Mouse (Mus musculus): ENCODE results near the gene Patz1. TPM values are rescaled to one million over a fixed set of nuclear protein-coding genes. Genes with fewer than 3 reads are reported as not detected.

Gene Patz1
- polyA plus RNA-seq, 1 experiment from 2014 or later, result 22.7 TPM

DNA sequence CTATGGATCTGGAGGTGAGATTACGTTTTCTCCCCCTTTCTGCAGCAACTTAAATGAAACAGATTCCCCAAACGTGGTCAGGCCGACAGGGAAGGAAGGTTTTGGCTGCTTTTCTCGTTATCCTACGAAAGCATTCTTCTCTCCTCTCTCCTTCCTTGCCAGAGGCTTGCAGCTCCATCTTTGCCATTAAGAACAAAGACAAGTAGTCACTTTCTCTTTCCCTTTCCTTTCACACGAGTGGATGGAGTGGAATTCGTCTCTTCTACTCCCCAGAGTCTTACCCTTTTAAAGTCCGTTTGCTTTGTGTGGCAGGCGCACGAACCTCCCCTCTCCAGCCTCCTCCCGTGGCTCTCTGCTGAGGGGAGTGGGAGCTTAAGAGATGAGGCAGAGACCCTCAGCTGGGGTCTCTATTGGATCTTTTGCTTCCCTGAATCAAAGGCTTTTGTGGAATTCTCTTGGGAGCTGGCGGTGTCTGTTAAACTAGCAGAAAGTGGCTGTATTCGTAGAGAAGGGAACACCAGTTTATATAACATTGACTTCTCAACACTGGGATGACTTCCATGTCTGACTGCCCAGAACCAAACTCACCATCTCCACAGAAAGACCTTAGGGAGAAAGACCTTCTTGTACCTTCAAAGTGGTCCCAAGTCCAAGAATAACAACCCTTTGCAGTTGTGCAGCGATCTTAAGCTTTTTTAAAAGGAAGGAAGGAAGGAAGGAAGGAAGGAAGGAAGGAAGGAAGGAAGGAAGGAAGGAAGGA is 42.5 kb downstream of the Patz1 start:
- Histone ChIP-seq H3K27ac (replicated peaks) (peak overlapping the region; percentile 90), H3K9me3 (no peaks in the 10 kb centered on the region), H3K4me3 (peak overlapping the region; percentile 63), H3K36me3 (peaks cover 17% of the 10 kb centered on the region), H3K27me3 (replicated peaks) (no peaks in the 10 kb centered on the region), H3K9ac (peak overlapping the region; percentile 85), H3K4me1 (peaks cover 59% of the 10 kb centered on the region), H3K4me2 (peak overlapping the region; percentile 99)
- WGBS, result 4% methylated on average over 14 of the region's 14 CpGs
- ATAC-seq (ENCODE audit: extremely low read depth, insufficient number of reproducible peaks, low FRiP score, low TSS enrichment), result no peak

DNA sequence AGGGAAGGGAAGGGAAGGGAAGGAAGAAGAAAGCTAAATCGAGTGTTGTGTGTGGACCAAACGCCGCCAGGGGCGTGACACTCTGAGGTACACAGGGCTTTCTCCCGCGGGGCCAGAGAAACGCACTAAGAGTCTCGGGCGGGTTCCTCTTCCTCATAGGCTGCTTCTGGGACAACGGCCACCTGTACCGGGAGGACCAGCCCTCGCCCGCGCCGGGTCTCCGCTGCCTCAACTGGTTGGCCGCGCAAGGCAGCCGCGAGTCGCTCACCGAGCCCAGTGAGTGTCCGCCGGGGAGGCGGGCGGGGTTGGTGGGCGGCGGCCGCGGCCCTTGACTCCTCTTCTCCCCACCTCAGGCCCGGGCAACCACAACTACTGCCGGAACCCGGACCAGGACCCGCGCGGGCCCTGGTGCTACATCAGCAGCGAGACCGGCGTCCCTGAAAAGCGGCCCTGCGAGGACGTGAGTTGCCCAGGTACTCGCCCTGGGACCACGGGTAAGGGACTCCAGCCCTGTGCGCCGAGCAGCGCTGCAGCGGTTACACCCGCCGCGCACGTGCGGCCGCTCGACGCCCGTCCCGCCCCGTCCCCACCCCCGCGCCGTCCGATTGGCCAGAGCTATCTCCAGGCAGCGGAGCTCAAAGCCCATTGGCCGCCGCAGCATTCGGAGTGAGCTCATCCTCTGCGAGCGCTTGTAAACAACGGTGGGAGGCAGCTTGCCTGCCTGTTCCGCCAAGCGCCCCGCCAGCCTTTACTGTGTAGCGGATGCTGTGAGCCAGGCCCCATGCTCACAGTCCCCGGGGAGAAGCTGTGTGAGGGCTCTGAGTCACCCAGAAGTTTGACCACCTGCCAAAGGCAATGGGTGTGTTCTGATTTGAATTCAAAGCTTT is 43.3 kb downstream of the Patz1 start:
- H3K9ac ChIP-seq, result peak overlapping the region; percentile 85
- H3K4me2 ChIP-seq, result peak overlapping the region; percentile 99
- H3K4me3 ChIP-seq, result peak overlapping the region; percentile 63
- ATAC-seq (ENCODE audit: extremely low read depth, insufficient number of reproducible peaks, low FRiP score, low TSS enrichment), result peak; percentile 90
- H3K27me3 ChIP-seq (replicated peaks), result no peaks in the 10 kb centered on the region
- WGBS, result 1% methylated on average over 75 of the region's 75 CpGs
- peaks cover 17% of the 10 kb centered on the region for H3K36me3 ChIP-seq
- peak overlapping the region; percentile 90 for H3K27ac ChIP-seq (replicated peaks)
- no peaks in the 10 kb centered on the region for H3K9me3 ChIP-seq
- H3K4me1 ChIP-seq, result peaks cover 67% of the 10 kb centered on the region

DNA sequence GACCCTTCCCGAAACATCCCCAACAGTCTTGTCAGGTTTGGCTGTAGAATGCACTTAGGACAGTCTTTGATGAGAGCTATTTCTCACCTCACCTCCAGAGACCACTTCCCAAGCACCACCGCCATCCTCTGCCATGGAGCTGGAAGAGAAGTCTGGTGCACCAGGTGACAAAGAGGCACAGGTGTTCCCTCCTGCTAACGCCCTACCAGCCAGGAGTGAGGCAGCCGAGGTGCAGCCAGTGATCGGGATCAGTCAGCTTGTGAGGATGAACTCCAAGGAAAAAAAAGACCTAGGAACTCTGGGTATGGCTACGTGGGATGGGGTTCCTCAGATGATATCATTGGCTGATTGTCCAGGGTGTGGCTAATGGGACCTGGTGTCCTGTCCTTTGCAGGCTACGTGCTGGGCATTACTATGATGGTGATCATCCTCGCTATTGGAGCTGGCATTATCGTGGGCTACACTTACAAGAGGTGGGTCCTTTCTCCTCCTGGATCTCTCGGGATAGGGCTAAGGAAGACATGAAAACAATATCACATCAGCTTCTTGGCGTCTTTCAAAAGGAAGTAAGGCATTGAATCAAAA is 44.5 kb downstream of the Patz1 start:
- Histone ChIP-seq H3K27me3 (replicated peaks) (no peaks in the 10 kb centered on the region), H3K4me1 (peaks cover 79% of the 10 kb centered on the region), H3K36me3 (peaks cover 17% of the 10 kb centered on the region), H3K9me3 (no peaks in the 10 kb centered on the region), H3K9ac (0 out of 2 replicates have a peak overlapping the region, but pooled peaks have one; percentile 64), H3K4me2 (no peak overlapping the region), H3K27ac (replicated peaks) (peak overlapping the region; percentile 68; the same call in 1 of the 2 replicates), H3K4me3 (no peak overlapping the region)
- 86% methylated on average over 11 of the region's 11 CpGs for WGBS
- ATAC-seq (ENCODE audit: extremely low read depth, insufficient number of reproducible peaks, low FRiP score, low TSS enrichment), result no peak

DNA sequence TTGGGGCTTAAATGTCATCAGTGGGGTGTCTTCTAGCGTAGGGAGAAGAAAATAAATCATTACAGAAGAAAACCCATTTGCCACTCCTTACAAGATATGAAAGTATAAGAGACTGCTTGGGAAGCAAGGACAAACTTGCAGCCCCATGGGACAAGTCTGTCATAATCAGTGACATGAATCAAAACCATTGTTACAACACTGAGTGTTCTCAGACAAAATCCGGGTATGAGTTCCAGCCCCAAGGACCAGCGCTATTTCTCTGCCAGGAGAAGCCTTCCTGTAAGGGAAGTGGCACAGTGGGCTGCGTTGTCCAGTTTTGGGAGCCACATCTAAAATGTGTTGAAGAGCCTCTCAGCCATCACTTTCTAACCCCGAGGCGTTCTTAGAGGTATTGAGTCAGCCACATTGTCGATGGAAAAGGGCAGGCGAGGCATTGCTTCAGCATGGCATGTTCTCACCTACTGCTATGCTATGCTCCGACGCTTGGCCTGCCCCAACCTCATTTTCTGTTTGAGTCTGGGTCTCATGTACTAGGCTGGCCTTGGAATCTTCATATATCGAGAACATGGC is 45.6 kb downstream of the Patz1 start:
- Histone ChIP-seq H3K4me2 (no peak overlapping the region), H3K27ac (replicated peaks) (no peak overlapping the region), H3K4me1 (peaks cover 74% of the 10 kb centered on the region), H3K27me3 (replicated peaks) (no peaks in the 10 kb centered on the region), H3K9ac (no peak overlapping the region), H3K36me3 (peaks cover 17% of the 10 kb centered on the region), H3K9me3 (no peaks in the 10 kb centered on the region), H3K4me3 (no peak overlapping the region)
- no peak for ATAC-seq (ENCODE audit: extremely low read depth, insufficient number of reproducible peaks, low FRiP score, low TSS enrichment)
- 80% methylated on average over 11 of the region's 11 CpGs for WGBS

DNA sequence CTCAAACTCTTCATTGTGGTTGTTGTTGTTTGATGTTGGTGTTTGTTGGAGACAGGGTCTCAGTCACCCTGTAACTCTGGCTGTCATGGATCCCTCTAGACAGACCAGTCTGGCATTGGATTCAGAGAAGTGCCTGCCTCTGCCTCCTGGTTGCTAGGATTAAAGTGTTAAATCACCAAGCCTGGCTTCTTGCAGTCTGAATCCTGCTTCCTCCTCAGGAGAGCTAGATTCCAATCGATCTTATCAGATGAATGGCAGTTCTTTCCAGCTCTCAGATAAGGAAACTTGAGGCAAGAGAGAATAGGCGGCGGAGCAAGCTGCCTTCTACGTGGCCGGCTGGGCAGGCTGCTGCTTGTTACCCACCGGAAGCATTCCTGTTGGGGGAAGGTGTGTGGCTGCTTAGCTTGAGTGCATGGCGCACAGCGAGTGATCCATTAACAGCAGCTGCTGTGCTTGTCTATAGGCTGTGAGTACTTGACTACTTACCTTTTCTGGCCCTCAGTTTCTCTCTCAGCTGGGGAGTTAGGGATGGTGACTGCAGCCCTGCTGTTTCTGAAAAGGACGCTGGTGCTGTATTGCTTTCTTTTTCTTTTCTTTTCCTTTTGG is 46.1 kb downstream of the Patz1 start:
- H3K27ac ChIP-seq (replicated peaks), result peak overlapping the region; percentile 55; the same call in 1 of the 2 replicates
- no peaks in the 10 kb centered on the region for H3K27me3 ChIP-seq (replicated peaks)
- H3K4me1 ChIP-seq, result peaks cover 68% of the 10 kb centered on the region
- H3K4me3 ChIP-seq, result no peak overlapping the region
- WGBS, result 27% methylated on average over 9 of the region's 9 CpGs
- peak overlapping the region; percentile 59 for H3K9ac ChIP-seq
- no peaks in the 10 kb centered on the region for H3K9me3 ChIP-seq
- H3K4me2 ChIP-seq, result peak overlapping the region; percentile 41
- no peak for ATAC-seq (ENCODE audit: extremely low read depth, insufficient number of reproducible peaks, low FRiP score, low TSS enrichment)
- peaks cover 17% of the 10 kb centered on the region for H3K36me3 ChIP-seq

DNA sequence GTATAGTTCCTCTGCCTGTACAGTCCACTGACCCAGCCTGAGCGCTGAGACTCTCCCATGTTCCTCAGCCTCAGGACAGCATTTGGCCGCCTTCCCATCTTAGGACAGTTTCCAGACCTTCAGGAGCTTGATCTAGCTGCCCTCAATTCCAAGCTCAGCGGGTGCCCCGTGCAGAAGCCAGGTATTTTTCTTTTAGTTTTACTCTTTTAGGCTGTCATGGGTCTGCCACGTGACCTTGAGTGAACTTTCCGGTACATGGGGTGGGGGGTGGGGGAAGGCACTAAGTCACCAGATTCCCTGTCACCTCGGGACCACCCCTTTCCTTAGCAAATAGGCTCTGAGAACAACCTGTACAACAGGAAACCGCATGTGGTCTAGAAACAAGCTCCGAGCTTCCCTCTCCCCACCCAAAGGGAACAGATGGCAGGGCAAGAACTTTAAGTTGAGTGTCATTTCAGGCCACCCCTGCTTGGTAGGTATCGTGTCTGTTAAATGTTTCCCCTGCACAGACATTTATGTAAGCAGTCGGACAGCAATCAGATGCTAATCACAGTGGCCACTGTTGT is 47.1 kb downstream of the Patz1 start:
- Histone ChIP-seq H3K27ac (replicated peaks) (peak overlapping the region; percentile 55), H3K9me3 (no peaks in the 10 kb centered on the region), H3K4me1 (peaks cover 59% of the 10 kb centered on the region), H3K27me3 (replicated peaks) (no peaks in the 10 kb centered on the region), H3K9ac (peak overlapping the region; percentile 59), H3K4me2 (peak overlapping the region; percentile 41), H3K4me3 (no peak overlapping the region), H3K36me3 (peaks cover 17% of the 10 kb centered on the region)
- WGBS, result 24% methylated on average over 11 of the region's 11 CpGs
- no peak for ATAC-seq (ENCODE audit: extremely low read depth, insufficient number of reproducible peaks, low FRiP score, low TSS enrichment)

DNA sequence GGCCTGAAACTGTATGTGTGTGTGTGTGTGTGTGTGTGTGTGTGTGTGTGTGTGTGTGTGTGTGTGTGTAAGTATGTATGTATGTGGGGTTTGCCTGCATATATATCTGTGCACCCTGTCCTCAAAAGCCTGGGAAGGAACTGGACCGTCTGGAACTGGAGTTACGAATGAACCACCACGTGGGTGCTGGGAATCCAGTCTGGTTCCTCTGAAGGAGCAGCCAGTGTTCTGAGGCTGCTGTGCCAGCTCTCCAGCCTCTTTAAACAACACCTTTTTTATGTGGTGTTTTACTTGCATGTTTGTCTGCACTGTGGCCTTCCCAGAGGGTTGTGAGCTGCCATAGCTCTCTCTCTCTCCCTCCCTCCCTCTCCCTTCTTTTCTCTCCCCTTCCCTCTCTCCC is 47.9 kb downstream of the Patz1 start:
- H3K36me3 ChIP-seq, result peaks cover 22% of the 10 kb centered on the region
- 65% methylated on average over 3 of the region's 3 CpGs for WGBS
- ATAC-seq (ENCODE audit: extremely low read depth, insufficient number of reproducible peaks, low FRiP score, low TSS enrichment), result no peak
- peak overlapping the region; percentile 88 for H3K27ac ChIP-seq (replicated peaks)
- no peaks in the 10 kb centered on the region for H3K9me3 ChIP-seq
- no peaks in the 10 kb centered on the region for H3K27me3 ChIP-seq (replicated peaks)
- peak overlapping the region; percentile 67; the same call in 1 of the 2 replicates for H3K9ac ChIP-seq
- H3K4me2 ChIP-seq, result no peak overlapping the region
- H3K4me3 ChIP-seq, result no peak overlapping the region
- peaks cover 54% of the 10 kb centered on the region for H3K4me1 ChIP-seq

DNA sequence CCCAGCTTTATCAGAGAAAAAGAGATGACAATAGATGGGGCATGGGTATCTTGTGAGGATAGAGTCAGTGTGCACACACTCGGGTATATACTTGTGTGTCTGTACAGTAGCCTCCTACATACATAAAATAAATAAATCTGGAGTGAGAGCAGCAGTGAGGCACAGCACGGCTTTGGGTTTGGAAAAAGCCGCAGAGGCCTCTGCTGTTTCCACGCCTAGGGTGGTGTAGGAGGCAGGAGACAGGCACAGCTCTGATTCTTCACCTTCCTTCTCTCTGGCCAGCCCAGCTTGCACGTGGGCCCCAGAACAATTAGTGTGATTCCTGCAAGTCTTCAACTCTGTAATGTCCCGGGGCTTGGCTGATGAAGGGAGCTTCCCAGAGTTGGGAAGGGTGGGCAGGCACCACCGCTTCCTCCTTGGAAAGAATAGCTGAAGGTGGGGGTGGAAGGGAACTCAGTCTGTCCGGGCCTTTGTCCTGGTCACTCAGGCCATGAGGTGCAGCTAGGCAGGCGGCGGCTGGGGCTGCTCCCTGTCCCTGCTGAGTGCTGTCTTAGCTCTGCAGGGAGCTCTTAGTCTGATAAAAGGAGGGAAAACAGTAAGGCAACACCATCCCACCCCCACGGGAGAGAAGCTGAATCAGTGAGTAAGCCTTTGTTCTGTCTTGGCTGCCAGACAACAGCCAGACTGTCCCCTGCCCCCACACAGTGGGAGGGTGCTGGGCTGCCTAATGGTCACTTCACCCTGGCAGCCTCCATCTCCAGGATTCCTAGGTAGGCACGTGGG is 48.7 kb downstream of the Patz1 start:
- peaks cover 29% of the 10 kb centered on the region for H3K36me3 ChIP-seq
- WGBS, result 10% methylated on average over 12 of the region's 12 CpGs
- H3K27me3 ChIP-seq (replicated peaks), result no peaks in the 10 kb centered on the region
- no peak overlapping the region for H3K4me3 ChIP-seq
- 0 out of 2 replicates have a peak, but pooled peaks have one; percentile 28 for ATAC-seq (ENCODE audit: extremely low read depth, insufficient number of reproducible peaks, low FRiP score, low TSS enrichment)
- no peaks in the 10 kb centered on the region for H3K9me3 ChIP-seq
- H3K27ac ChIP-seq (replicated peaks), result peak overlapping the region; percentile 88
- H3K4me1 ChIP-seq, result peaks cover 48% of the 10 kb centered on the region
- peak overlapping the region; percentile 67 for H3K9ac ChIP-seq
- peak overlapping the region; percentile 32 for H3K4me2 ChIP-seq

DNA sequence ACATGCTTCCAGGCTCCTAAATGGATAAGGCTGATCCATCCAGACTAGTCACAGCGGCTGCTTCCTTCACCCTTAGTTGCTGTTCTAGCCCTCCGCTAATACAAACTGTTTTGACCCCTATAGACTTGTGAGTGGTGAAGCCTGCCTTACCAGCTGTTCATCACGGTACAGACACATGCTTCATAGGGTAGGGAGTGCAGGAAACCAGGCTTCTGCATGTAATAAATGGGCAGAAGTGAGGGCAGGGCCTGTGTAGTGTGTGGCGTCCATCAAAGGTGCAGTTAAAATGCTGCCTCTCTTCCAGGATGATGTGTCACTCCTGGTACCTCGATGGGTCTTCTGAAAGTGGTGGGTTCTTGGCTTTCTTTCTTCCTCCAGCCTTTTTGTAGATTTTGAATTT is 49.3 kb downstream of the Patz1 start:
- WGBS, result 53% methylated on average over 5 of the region's 5 CpGs

DNA sequence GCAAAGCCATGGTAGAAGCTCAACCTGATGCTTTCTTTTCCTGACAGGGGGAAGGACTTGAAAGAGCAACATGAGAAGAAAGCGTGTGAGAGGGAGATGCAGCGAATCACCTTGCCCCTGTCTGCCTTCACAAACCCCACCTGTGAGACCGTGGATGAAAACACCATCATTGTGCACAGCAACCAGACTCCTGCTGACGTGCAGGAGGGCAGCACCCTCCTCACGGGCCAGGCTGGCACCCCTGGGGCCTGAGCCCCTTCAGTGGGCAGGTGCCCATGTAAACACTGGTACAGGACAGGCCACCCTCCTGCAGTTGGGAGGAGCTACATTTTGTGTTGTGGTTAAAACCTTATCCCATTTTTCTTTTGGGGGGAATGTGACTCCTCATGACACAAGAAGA is 52.8 kb downstream of the Patz1 start:
- ATAC-seq (ENCODE audit: extremely low read depth, insufficient number of reproducible peaks, low FRiP score, low TSS enrichment), result no peak
- Histone ChIP-seq H3K4me3 (no peak overlapping the region), H3K27ac (replicated peaks) (no peak overlapping the region), H3K9ac (no peak overlapping the region), H3K9me3 (no peaks in the 10 kb centered on the region), H3K4me1 (peaks cover 18% of the 10 kb centered on the region), H3K36me3 (peaks cover 53% of the 10 kb centered on the region), H3K27me3 (replicated peaks) (no peaks in the 10 kb centered on the region), H3K4me2 (no peak overlapping the region)
- WGBS, result 77% methylated on average over 5 of the region's 5 CpGs

More for the DNA sequence above, 49.3 kb downstream of the Patz1 start:
- Histone ChIP-seq H3K4me3 (no peak overlapping the region), H3K4me1 (peaks cover 42% of the 10 kb centered on the region), H3K36me3 (peaks cover 35% of the 10 kb centered on the region), H3K27ac (replicated peaks) (peak overlapping the region; percentile 88), H3K9me3 (no peaks in the 10 kb centered on the region), H3K27me3 (replicated peaks) (no peaks in the 10 kb centered on the region), H3K4me2 (peak overlapping the region; percentile 32; the same call in 1 of the 2 replicates), H3K9ac (peak overlapping the region; percentile 67; the same call in 1 of the 2 replicates)
- ATAC-seq (ENCODE audit: extremely low read depth, insufficient number of reproducible peaks, low FRiP score, low TSS enrichment), result no peak
